Mouse (Mus musculus): ENCODE measurements around the gene Oard1. TPM values are rescaled to one million over a fixed set of nuclear protein-coding genes. Genes with fewer than 3 reads are reported as not detected.

Oard1 gene
- total RNA-seq, 2 experiments from 2014 or later: 19.1 to 22.8 TPM

DNA sequence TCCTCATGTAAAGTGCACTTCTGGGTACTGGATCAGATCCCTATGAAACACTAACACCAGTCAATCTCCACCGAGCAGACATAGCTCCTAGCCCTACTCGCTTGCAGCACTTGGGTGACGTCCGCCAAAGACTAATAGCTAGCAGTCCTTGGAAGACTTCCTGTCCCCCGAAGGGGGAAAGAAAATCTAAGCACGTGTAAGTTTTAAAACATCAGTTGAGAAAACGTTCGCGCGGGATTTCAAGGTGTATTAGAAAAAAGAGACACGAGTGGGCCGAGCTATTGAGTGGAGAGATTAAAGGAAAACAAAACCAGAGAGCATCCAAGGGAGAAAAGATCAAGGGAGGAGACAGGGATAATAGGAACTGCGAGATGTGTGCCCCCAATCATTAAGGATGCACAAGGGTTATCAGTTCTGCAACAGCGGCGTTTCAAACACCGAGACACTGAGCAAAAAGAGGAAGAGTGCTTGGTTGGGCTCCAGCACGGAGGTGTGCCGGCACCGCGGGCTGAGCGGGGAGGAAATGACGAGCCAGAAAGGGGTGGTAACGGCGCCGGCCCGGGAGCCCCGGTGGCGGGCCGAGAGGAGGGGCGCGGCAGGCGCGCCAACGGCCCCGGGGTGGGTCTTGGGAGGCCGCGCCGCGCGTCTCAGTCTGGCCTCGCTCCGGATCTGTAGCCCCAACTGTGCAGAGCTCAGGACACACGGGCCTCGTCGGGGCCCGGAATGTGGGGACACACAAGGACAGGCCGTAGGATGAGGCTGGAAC lies 1.1 kb upstream of the Oard1 start:
- DNase-seq: peak; percentile 84

DNA sequence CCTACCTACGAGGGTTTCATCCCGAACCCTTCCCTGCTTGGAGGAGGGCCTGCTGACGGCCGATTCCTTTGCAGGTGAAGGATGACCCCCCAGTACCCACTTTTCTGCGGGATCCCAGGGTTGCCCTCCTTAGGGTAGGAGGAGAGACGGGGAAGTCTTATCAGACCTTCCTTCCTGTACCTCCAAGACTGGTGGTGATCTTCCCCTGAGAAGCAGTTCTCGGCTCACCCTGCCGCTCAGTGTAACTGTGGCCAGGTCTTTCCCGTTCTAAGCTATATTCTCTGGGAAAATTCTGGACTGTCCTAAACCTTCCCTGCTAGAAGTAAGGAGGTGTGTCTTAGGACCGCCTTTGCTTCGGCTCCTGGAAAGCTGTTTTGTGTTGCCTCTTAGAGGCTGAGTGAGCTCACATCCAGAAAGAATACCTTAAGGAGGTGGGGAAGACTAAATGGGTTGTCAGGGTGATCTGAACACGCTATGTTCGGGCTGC lies 528 bp downstream of the Oard1 start:
- DNase-seq: no peak

DNA sequence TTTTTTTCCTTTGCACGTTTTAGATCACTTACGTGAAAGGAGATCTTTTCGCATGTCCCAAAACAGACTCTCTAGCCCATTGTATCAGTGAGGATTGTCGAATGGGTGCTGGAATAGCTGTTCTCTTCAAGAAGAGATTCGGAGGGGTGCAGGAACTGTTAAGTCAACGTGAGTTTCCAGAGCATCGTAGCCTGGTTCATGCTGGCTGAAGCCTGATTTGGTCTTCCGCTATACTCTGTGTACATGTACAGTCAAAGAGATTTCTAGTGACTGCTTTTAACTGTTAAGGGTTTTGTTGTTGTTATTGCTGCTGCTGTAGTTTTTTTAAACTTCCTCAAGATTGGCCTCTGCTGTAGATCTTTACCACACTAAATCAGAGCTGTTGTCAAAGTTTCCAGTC lies 1.4 kb downstream of the Oard1 start:
- no peak for DNase-seq

DNA sequence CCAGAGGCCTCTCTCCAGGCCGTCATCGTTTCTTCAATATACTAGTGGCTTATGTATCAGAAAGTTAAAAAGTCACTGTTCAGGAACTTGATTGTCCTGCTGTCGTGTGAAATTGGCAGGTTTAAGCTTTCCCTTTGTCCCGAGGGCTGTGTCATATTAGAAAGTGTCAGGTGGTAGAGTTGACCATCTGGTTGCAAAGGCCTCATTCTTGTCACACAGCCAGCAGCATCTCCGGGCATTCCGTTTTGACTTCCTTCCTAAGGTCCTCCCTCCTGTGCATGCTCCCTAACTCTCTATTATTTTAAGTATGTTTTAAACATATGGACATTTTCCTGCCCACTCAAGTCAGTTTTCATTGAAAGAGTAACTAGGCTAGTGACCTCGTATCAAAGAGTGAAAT lies 6.2 kb downstream of the Oard1 start:
- DNase-seq: no peak

DNA sequence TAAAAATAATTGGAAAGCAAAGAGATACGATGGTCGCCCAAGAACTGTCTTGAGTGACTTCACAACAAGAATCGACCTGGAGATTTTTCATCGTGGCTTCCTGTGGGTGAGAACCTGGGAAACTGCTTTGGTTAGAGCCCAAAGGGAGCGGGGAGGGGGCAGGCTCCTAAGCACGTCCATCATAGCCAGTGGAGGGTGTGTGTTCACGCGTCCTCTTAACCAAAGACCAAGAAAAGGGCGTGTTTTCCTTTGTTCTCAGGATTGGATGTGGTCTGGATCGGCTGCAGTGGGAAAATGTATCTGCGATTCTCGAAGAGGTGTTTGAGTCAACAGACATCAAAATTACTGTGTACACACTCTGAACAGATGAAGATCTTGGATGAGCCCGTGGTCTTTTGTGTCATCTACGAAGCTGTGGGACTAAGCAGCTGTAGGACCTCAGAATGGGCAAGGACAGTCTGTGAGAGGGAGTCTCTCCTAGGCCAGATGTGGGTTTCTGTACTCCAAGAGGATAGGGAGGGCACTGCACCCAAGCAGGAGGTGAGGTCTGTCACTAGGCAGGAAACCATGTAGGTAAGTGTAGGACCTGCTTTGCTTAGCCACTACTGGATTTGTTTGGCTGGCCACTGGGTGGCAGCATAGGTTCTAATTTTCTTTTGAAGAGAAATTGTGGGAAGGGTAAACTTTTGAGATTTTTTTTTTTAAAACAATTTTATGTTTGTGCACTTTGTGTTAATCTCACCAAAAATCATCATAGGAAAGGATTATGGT lies 6.8 kb downstream of the Oard1 start:
- peak; percentile 59 for DNase-seq

DNA sequence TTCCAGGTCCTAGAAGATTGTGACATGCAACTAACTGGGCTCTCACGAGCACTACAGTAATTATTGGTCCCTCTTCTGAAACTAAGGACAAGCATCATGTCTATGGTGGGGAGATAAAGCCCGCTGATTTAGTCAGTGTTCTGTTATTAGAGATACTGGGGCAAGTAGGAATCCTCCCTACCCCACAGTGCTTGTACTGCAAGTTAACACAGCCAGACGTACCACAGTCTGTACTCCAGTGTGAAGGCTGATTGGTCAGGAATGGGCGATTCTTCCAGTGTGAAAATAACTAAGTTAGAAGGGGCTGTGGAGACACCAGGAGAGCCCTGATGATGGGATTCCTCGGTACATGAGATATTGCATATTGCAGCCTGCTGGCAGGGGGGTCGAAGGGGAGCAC lies 7.7 kb downstream of the Oard1 start:
- DNase-seq: no peak

DNA sequence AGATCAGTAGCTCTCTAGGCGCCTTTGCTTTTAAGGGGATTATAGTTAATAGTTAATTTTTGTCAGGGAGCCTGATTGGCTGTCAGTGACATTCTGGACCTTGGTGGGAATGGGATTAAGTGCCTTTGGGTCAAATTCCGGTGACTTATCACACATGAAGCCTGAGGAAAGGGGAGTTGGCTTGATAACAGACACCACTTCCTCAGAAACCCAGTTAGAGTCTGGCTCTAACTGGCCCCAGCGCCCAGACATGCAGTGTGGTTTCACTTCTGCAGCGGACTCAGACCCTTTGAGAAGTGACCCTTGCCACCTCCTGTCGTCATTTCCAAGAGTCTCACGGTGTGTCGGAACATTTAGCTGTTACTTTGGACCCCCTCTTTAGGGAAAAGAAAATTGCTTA lies 8.4 kb downstream of the Oard1 start:
- no peak for DNase-seq

DNA sequence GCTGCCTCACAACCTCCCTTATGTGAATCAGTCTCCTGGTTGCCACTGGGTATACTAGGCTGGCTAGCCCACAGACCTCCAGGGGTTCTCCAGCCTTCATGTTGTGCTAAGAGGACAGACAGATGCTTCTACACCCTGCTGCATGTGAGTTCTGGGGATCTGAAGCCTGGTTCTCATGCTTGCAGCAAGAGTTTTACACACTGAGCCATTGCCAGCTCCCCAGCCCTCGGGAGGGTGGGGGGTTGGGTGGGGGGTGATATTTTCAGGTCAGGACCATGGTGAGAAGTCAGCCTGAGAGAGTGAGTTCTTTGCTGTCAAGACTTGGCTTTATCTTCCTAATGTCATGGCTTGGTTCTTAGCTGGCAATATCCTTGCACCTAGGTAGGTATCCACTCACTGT lies 9.0 kb downstream of the Oard1 start:
- DNase-seq: no peak

DNA sequence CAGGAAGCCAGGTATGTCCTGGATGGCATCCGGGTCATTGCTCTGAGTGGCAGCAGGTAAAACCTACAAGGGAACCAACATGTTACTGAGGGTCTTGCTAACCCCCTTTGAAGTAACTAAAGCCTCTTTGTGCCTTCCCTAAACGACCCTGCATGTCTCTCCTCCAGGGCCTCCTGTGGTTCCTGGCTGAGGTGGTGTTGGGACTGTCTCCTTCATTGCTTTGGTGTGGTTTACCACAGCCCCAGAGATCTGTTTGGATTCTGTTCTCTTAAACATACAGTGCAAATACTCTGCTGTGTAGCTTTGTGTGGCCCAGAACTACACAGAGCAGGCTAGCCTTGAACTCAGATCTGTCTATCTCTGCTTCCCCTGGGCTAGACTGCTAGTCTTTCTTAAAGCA lies 9.8 kb downstream of the Oard1 start:
- no peak for DNase-seq

DNA sequence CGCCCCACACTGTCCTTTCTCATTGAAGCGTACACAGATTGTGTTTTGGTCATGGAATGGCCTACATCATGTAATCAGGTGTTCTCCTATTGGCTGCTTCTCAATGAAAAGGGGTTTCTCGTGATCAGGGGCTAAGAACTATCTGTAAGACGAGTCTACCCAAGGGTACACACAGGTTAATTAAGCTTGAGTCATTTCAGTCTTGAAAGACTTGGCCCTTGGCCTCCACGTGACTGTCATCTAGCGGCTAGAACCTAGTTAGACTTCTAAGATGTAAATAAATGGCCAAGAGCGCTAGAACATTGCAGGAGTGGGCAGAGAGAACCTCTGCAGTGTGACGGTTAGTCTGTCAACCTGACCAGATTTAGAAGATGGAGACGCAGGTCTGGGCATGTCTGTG lies 14.4 kb downstream of the Oard1 start:
- no peak for DNase-seq

DNA sequence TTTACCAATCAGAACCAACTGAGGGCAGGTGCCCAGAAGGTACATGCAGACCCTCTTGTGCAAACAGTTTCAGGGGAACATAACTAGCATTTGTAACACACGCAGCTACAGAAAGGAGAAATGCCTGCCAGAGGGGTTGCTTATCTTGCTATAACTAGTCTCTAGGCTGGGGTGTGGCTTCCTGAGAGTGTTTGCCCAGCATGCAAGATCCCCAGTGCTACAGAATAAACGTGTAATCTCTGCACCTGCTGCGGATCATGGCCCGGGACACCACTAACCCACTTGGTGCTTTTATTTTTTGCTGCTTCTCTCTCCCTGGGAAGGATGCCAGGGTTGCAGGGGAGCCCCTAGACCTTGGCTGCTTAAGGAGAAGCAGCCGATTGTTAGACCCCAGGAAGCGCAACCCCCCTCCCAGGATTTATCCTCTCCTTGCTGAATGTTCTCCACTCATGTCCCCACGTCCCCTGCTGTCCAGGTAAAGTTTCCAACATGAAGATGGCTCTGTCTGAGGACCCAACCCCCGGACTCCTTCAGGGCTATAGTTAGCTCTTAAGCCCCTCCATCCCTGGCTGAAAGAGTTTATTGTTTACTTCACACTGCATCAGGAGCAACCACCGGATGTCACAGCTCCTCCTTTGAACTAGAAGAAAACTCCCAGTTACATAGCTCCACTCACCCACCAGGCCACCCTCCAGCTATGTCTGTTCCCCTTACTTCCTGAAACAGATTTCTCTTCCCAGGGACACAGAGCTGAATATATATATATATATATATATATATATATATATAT lies 16.2 kb downstream of the Oard1 start:
- DNase-seq: no peak

DNA sequence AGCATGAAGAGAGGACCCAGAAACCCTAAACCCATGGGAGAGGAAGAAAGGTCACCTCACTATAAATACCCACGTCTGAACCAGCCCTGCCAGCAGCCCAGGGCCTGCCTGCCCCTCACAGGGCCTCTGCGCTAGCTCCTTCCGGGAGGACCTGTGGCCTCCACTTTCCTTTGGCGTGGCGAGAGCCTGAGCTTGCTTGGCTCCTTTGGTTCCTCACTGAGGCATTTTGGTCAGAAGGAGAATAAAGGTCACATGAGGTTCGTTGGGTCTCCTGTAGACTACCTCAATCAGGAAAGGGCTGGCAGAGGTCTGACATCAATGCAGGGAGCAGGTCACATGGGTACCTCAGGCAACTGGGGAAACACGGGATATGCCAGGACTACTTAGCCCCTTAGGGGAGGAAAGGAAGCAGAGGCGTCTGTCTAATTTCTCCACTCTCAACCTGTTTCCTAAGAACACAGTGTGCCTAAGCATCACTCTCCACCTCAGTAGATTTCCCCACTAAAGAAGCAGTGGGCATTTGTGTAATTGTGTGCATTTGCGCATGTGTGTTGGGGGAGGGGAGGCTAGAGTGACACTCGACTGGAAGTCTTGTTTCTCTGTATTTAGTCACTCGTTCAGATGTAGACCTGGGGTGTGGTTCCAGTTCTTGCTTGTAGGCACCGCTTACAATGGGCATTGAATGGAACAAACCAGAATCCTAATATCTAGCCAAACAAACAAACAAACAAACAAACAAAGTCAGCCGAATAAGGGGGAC lies 17.4 kb downstream of the Oard1 start:
- no peak for DNase-seq

DNA sequence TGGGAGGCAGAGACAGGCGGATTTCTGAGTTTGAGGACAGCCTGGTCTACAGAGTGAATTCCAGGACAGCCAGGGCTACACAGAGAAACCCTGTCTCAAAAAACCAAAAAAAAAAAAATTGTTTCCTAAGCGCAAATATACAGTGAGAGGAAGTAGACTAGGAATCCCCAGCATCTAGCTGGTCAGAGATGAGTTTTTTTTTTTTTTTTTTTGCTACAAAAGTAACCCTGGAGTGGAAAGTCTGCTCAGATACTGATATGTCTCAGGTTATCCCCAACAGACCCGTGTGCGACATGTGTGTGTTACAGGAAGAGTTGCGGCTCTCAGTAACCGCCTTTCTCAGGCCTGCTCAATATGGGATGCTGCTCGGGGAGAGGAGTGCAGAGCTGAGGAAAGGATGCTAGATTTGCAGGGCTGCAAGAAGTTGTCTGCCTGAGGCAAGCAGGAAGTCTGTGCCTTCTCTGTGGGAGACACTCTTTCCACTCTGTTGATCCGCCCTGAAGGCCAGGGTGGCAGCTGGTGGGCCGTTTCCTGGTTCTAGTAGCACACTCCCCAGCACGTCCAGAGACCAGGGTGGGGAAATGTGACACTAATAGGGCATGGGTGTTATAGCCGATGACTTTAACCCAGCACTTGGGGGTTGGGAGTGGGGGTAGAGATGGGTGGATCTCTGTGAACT lies 18.2 kb downstream of the Oard1 start:
- no peak for DNase-seq

DNA sequence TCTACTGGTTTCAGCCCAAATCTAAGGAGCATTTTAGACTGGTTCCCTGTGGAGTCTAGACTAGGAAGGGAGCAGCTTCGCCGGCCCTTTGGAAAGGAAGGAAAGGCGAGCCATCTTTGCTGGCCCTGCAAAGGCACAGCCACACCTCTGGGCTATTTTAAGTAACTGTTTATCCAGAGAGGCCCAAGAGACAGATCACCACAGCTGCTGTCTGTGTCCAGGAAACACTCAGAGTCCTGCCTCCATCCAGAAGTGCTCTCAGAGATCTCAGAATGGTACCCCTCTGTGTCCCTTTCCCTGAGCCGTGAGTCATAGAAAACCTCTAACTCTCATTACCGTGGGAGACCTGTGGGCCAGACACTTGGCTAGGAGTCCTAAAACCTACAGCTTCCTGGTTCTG lies 20.6 kb downstream of the Oard1 start:
- no peak for DNase-seq

DNA sequence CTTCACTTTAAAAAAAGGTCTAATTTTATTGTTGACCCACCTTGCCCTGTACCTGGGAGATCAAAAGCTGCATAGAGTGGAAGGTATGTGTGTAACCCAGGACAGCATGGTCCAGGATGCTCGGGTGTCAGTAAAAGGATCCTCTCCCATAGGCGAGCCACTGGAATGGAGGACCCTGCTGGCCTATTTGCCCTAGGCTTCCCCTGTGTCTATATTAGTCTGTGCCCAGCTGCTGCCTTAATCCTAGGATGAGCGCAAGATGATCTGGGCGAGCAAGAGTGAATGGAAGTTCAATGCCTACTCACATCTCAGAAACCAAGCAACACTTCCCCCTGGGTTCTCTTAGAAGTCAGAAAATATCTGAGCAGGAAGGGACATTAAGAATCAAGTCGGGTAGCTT lies 21.2 kb downstream of the Oard1 start:
- DNase-seq: no peak

DNA sequence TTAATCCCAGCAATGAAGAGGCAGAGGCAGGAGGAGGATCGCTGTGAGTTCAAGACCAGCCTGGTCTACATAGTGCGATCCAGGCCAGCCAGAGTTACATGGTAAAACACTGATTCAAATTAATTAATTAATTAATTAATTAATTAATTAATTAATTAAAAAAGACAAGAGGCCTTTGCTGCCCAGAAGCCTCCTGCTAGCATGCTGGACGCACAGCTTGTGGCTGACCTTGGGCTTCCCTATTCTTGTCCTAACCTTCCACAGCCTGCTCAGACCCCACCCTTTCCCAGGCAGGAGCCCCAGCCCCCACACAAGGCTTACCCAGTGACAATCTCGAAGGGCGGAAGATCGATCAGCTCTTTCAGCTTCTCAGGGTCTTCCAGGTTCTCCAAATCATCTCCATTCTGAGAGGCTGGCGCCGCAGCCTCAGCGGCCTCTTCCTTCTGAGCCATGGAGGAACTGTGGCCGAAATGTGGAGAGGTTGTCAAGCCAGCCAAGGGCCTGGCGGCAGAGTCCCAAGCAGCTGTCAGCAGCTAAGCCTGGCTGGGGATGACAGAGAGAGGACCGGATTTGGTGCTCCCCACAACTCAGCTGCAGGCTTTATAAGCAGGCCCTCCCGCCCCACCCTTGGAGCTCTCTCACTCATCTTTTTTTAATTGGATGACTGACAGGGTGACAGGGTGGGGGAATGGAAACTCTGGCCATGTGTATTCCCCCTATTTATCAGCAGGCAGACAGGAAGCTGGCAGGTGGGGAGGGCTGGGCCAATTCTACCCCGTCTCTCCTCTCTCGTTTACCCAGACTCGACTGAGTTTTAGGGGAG lies 22.6 kb downstream of the Oard1 start, which contains the start of gene Apobec2:
Gene Apobec2 (minus strand): TSS at position 773 of the 823 bp plus-strand sequence.
- DNase-seq: no peak

DNA sequence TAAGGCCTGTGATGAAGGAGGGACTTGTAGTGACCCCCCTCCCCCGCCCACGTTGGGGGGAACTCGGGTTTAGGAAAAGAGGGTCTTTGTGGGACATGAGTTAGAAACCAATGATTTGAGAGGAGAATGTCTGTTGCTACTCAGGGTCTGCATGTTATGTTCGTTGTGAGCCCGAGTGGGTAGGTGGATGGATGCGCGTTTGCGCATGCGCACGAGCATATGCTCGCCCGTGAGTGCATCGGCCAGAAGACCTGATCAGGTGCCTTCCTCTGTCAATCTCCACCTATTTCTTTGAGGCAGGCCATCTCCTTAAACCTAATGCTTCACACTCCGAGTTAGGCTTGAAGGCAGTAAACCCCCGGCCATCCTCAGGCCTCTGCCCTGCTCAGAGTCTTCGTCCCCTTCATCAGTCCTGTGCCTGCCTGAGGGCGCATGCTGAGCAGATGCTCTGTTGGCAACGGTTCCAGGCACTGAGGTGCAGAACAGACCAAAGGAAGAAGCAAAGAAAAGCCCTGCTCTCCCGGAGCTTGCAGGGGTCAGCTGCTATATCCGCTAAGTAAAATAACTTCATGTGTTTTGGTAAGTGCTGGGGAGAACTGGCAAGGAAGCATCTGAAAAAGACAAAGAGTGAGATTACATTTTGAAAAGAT lies 23.3 kb downstream of the Oard1 start:
- DNase-seq: no peak

DNA sequence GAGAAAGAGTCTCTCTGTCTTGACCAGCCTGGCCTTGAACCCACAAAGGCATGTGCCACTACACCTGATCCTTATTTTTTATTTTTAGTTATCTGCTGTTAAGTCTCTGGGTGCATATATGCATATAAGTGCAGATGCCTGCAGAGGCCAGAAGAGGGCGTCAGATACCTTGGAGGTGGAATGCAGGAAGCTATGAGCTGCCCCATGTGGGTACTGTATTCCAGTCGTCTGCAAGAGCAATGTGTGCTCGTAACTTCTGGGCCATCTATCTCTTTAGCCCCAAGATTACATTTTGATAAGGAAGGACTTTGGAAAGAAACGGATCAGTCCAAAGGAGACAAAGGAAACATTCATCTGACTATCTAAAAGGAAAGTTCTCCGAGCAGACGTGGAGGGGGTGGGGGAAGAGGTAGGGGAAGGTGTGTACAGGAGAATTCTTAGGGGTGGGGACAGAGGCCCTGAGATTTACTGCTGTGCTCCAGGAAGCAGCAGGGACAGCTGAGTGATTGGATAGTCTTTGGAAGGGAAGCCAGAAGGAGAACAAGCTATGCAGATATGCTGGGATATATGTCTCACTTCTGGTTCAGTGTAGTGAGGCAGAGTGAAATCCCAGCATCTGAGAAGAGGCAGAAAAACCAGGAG lies 24.0 kb downstream of the Oard1 start:
- no peak for DNase-seq

DNA sequence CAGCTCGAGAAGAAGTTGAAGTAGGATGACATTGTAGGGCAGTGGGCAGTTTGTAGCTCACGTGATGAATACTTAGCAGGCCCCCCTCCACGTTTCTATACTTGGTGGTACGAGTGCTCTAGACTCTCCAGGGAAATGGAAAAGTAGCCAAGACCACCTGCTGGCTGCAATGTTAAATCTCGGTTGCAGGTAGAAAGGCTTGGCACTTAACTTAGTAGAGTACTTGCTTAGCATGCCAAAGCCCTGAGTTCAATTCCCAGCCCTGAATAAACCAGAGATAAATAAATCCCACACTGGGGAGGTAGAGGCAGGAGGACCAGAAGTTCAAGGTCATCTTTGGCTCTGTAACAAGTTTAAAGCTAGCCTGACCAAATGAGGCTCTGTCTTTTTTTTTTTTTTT lies 24.7 kb downstream of the Oard1 start:
- DNase-seq: no peak

Measured in adrenal gland, postnatal 10 days (tissue).